Mouse (Mus musculus): ENCODE results near the gene Hist1h2bg. TPM values are rescaled to one million over a fixed set of nuclear protein-coding genes. Genes with fewer than 3 reads are reported as not detected.
A peak's percentile ranks its signal among the peaks of the same experiment; 100 is the strongest.
"Not testable (repeated sequence)": the region's sequence is repeated elsewhere in the genome, so short reads cannot be mapped to it uniquely, and the experiment has no call there.

The Hist1h2bg gene
- polyA plus RNA-seq, 1 experiment from 2014 or later: 12.6 TPM

DNA sequence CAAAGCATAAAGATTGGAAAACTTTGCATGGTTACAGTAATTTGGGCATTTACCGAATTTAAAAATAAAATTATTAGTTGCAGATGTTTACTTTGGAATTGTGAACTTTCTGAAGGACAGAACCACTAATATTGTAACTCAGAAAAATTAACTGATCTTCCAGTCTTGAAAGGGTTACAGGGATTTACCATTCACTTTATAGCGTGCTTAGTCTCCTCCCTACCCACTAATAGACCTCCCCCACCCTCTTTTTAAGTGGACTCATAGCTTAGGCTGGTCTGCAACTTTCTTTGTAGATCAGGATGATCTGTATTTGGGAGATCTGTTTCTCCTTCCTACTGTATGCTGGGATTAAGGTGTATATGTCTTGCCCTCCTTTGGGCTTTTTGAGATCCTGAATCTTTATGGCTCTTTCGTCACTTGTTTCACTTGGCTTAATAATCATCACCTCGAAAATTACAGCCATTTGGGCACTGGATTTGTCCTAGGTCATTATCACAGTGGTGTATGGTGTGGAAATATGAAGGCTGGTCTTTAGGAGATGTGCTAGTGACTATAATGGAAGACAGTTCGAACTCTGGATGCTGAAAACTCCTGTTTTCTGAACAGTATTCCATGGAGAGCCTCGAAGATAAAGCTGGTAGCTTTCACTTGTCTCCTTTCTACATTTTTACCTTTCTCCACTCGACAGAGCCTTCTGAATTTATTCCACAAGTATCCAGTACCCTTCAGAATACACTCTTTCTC is 34.9 kb upstream of the Hist1h2bg start:
- H3K4me1 ChIP-seq (ENCODE audit: control insufficient read depth, insufficient read depth, low read length): peaks cover 6% of the 10 kb centered on the region
- peak overlapping the region; percentile 94 for H3K27ac ChIP-seq (ENCODE audit: low read length)
- 18% methylated on average over 7 of the region's 7 CpGs for WGBS
- peak overlapping the region; percentile 34 for H3K4me2 ChIP-seq (replicated peaks; ENCODE audit: low read depth, low read length)
- no peaks in the 10 kb centered on the region for H3K36me3 ChIP-seq (ENCODE audit: control insufficient read depth, insufficient read depth, low read length)
- peak overlapping the region; percentile 42 for H3K4me3 ChIP-seq (ENCODE audit: low read depth, low read length)
- no peaks in the 10 kb centered on the region for H3K9me3 ChIP-seq (ENCODE audit: control insufficient read depth, low read depth, low read length)
- no peak for ATAC-seq (ENCODE audit: insufficient number of reproducible peaks, insufficient read depth, low FRiP score, low read depth)
- H3K27me3 ChIP-seq (ENCODE audit: control insufficient read depth, insufficient read depth, low read length): no peaks in the 10 kb centered on the region
- H3K9ac ChIP-seq (replicated peaks; ENCODE audit: low read depth, low read length): peak overlapping the region; percentile 58

GRCm38 (mm10) chr13:23537006-23537710 is 34.0 kb upstream of the Hist1h2bg start:
- Histone ChIP-seq H3K4me3 (ENCODE audit: low read depth, low read length) (peak overlapping the region; percentile 42; the same call in 1 of the 2 replicates), H3K9me3 (ENCODE audit: control insufficient read depth, low read depth, low read length) (no peaks in the 10 kb centered on the region), H3K27ac (ENCODE audit: low read length) (no peak overlapping the region), H3K4me1 (ENCODE audit: control insufficient read depth, insufficient read depth, low read length) (peaks cover 6% of the 10 kb centered on the region), H3K4me2 (replicated peaks; ENCODE audit: low read depth, low read length) (peak overlapping the region; percentile 34), H3K27me3 (ENCODE audit: control insufficient read depth, insufficient read depth, low read length) (no peaks in the 10 kb centered on the region), H3K9ac (replicated peaks; ENCODE audit: low read depth, low read length) (no peak overlapping the region), H3K36me3 (ENCODE audit: control insufficient read depth, insufficient read depth, low read length) (no peaks in the 10 kb centered on the region)
- no peak for ATAC-seq (ENCODE audit: insufficient number of reproducible peaks, insufficient read depth, low FRiP score, low read depth)
- WGBS: 75% methylated on average over 3 of the region's 3 CpGs

DNA sequence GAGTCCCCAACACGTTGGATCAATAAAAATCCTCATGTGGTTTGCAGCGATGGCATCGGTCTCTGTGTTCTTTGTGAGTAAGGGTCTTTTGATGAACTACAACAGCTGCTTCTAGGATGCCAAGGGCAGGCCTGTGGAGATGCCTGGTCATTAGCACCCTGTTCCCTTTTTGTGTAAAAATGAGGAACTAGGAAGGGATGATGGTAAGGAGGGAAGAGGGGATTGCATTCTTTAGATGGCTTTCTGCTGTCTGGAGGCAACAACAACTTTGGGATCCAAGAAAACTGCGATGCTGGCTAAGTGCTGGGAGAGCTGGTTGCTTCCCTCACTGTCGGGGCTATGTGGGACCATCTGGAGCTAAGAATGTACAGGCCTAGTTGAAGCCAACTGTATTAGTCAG is 32.9 kb upstream of the Hist1h2bg start:
- H3K27me3 ChIP-seq (ENCODE audit: control insufficient read depth, insufficient read depth, low read length): no peaks in the 10 kb centered on the region
- whole genome bisulfite sequencing: 77% methylated on average over 5 of the region's 5 CpGs
- no peaks in the 10 kb centered on the region for H3K9me3 ChIP-seq (ENCODE audit: control insufficient read depth, low read depth, low read length)
- H3K27ac ChIP-seq (ENCODE audit: low read length): no peak overlapping the region
- no peak overlapping the region for H3K4me3 ChIP-seq (ENCODE audit: low read depth, low read length)
- peaks cover 6% of the 10 kb centered on the region; the same call in 1 of the 2 replicates for H3K4me1 ChIP-seq (ENCODE audit: control insufficient read depth, insufficient read depth, low read length)
- no peak for ATAC-seq (ENCODE audit: insufficient number of reproducible peaks, insufficient read depth, low FRiP score, low read depth)
- H3K4me2 ChIP-seq (replicated peaks; ENCODE audit: low read depth, low read length): no peak overlapping the region
- H3K9ac ChIP-seq (replicated peaks; ENCODE audit: low read depth, low read length): no peak overlapping the region
- H3K36me3 ChIP-seq (ENCODE audit: control insufficient read depth, insufficient read depth, low read length): no peaks in the 10 kb centered on the region

- not testable (repeated sequence) for H3K27ac ChIP-seq (ENCODE audit: low read length); H3K9me3 ChIP-seq (ENCODE audit: control insufficient read depth, low read depth, low read length); H3K4me1 ChIP-seq (ENCODE audit: control insufficient read depth, insufficient read depth, low read length); H3K9ac ChIP-seq (replicated peaks; ENCODE audit: low read depth, low read length); H3K4me2 ChIP-seq (replicated peaks; ENCODE audit: low read depth, low read length); ATAC-seq (ENCODE audit: insufficient number of reproducible peaks, insufficient read depth, low FRiP score, low read depth); H3K27me3 ChIP-seq (ENCODE audit: control insufficient read depth, insufficient read depth, low read length); H3K4me3 ChIP-seq (ENCODE audit: low read depth, low read length); H3K36me3 ChIP-seq (ENCODE audit: control insufficient read depth, insufficient read depth, low read length)
- WGBS: 79% methylated on average over 1 of the region's 1 CpGs
These were observed 31.4 kb upstream of the Hist1h2bg start for GRCm38 (mm10) chr13:23539821-23540220.

DNA sequence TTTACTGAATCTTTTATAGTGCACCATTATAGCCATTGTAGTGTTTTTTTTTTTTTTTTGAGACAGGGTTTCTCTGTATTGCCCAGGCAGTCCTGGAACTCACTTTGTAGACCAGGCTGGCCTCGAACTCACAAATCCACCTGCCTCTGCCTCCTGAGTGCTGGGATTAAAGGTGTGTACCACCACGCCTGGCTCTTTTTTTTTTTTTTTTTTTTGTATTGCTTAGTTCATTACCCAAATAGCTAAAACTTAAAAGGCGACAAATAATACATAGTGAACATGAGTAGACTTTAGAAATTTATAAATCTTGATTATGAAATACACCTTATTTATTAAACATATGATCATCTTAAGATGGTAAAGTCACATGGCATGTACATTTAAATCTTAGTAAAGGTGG is 29.7 kb upstream of the Hist1h2bg start:
- no peaks in the 10 kb centered on the region for H3K27me3 ChIP-seq (ENCODE audit: control insufficient read depth, insufficient read depth, low read length)
- peak overlapping the region; percentile 59; the same call in 1 of the 2 replicates for H3K4me2 ChIP-seq (replicated peaks; ENCODE audit: low read depth, low read length)
- WGBS: 89% methylated on average over 3 of the region's 3 CpGs
- no peak for ATAC-seq (ENCODE audit: insufficient number of reproducible peaks, insufficient read depth, low FRiP score, low read depth)
- no peaks in the 10 kb centered on the region for H3K36me3 ChIP-seq (ENCODE audit: control insufficient read depth, insufficient read depth, low read length)
- no peak overlapping the region for H3K27ac ChIP-seq (ENCODE audit: low read length)
- H3K9me3 ChIP-seq (ENCODE audit: control insufficient read depth, low read depth, low read length): no peaks in the 10 kb centered on the region
- H3K4me1 ChIP-seq (ENCODE audit: control insufficient read depth, insufficient read depth, low read length): peaks cover 6% of the 10 kb centered on the region; the same call in 1 of the 2 replicates
- no peak overlapping the region for H3K9ac ChIP-seq (replicated peaks; ENCODE audit: low read depth, low read length)
- no peak overlapping the region for H3K4me3 ChIP-seq (ENCODE audit: low read depth, low read length)

DNA sequence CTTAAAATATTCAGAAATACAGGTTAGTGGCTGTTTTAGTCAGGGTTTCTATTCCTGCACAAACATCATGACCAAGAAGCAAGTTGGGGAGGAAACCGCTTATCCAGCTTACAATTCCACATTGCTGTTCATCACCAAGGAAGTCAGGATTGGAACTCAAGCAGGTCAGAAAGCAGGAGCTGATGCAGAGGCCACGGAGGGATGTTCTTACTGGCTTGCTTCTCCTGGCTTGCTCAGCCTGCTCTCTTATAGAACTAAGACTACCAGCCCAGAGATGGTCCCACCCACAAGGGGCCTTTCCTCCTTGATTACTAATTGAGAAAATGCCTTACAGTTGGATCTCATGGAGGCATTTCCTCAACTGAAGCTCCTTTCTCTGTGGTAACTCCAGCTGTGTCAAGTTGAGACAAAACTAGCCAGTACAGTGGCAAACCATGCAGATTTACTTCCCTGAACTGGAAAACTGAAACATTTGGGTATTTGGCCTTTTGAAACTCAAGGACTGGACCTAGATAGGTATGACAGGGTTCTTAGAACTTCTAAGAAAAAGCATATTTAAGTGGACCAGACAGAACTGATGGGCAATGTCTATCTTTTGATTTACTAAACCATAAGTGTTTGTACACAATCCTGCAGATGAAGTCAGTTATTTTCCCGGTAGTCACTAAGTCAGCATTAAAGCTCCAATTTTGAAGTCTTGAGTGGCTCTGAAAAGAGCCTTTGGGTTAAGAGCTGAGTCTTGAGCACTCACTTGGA is 28.8 kb upstream of the Hist1h2bg start:
- Histone ChIP-seq H3K9ac (replicated peaks; ENCODE audit: low read depth, low read length) (peak overlapping the region; percentile 57), H3K27ac (ENCODE audit: low read length) (peak overlapping the region; percentile 80), H3K4me2 (replicated peaks; ENCODE audit: low read depth, low read length) (peak overlapping the region; percentile 59), H3K4me3 (ENCODE audit: low read depth, low read length) (peak overlapping the region; percentile 38)
- H3K4me1 ChIP-seq (ENCODE audit: control insufficient read depth, insufficient read depth, low read length); H3K36me3 ChIP-seq (ENCODE audit: control insufficient read depth, insufficient read depth, low read length); H3K9me3 ChIP-seq (ENCODE audit: control insufficient read depth, low read depth, low read length); ATAC-seq (ENCODE audit: insufficient number of reproducible peaks, insufficient read depth, low FRiP score, low read depth); H3K27me3 ChIP-seq (ENCODE audit: control insufficient read depth, insufficient read depth, low read length): not testable (repeated sequence)
- WGBS: 7% methylated on average over 3 of the region's 3 CpGs

- H3K36me3 ChIP-seq (ENCODE audit: control insufficient read depth, insufficient read depth, low read length); H3K4me1 ChIP-seq (ENCODE audit: control insufficient read depth, insufficient read depth, low read length); H3K27me3 ChIP-seq (ENCODE audit: control insufficient read depth, insufficient read depth, low read length); H3K9me3 ChIP-seq (ENCODE audit: control insufficient read depth, low read depth, low read length): not testable (repeated sequence)
- peak within 1 kb of the TSS; percentile 59 for H3K4me2 ChIP-seq (replicated peaks; ENCODE audit: low read depth, low read length)
- ATAC-seq (ENCODE audit: insufficient number of reproducible peaks, insufficient read depth, low FRiP score, low read depth): peak; percentile 96
- under 1% methylated on average over 26 of the region's 42 CpGs for WGBS
- H3K27ac ChIP-seq (ENCODE audit: low read length): peak within 1 kb of the TSS; percentile 94
- peak within 1 kb of the TSS; percentile 38 for H3K4me3 ChIP-seq (ENCODE audit: low read depth, low read length)
- peak within 1 kb of the TSS; percentile 57 for H3K9ac ChIP-seq (replicated peaks; ENCODE audit: low read depth, low read length)
These were observed 28.1 kb upstream of the Hist1h2bg start, which contains the start of gene Hist1h2bh for GRCm38 (mm10) chr13:23542999-23543607. Gene Hist1h2bh, minus strand, starts transcription at chr13:23543392.

All from stomach, embryonic 14.5 days (tissue).